17 mouse cellular contexts compared by ENCODE assay signal in genomic region chr7:142444171-142444570, GRCm38 (mm10). TPM values are rescaled to one million over a fixed set of nuclear protein-coding genes. Genes with fewer than 3 reads are reported as not detected.
"Had no signal": no experiment of that assay in that cellular context is flagged by ENCODE, and none has a peak within 500 bp of the region (broad histone marks: within the 10 kb centered on the region; RNA-seq: fewer than 3 reads in every experiment).

No protein-coding gene starts in this region.

- H3K27me3 ChIP-seq: limb, embryonic 13.5 days; midbrain, embryonic 12.5 days had no signal

- H3K4me2 ChIP-seq: limb, embryonic 13.5 days; midbrain, embryonic 12.5 days had no signal

- DNase-seq: kidney, adult 9 months; kidney, postnatal 4 days; lung, adult 18-20 months; lung, postnatal 4 days; right cerebral cortex, adult 18-20 months; right cerebral cortex, postnatal 25 days; thymus, postnatal 25 days had no signal

- H3K36me3 ChIP-seq: limb, embryonic 13.5 days; midbrain, embryonic 12.5 days had no signal

- H3K4me3 ChIP-seq: layer of hippocampus, adult 2 months; limb, embryonic 13.5 days; midbrain, embryonic 12.5 days had no signal

RNA-seq across cellular contexts. Expression of gene Tnni2, which starts 2.6 kb away (rescaled TPM):
- total RNA-seq: layer of hippocampus, adult 2 months; layer of hippocampus, postnatal 10 days had no signal
- polyA plus RNA-seq: liver, adult 2 months had no signal

RNA-seq across cellular contexts. Expression of gene Syt8, which starts 9.5 kb away (rescaled TPM):
- total RNA-seq: layer of hippocampus, adult 2 months; layer of hippocampus, postnatal 10 days; left cerebral cortex, postnatal 36 days; liver, adult 2 months; megakaryocyte-erythroid progenitor cell, adult 5-6 weeks had no signal
- polyA plus RNA-seq: liver, adult 2 months; midbrain, embryonic 16.5 days; neural tube, embryonic 14.5 days had no signal

RNA-seq across cellular contexts. Expression of gene Tnnt3, which starts 54.5 kb away (rescaled TPM):
- total RNA-seq: layer of hippocampus, adult 2 months; left cerebral cortex, postnatal 36 days; megakaryocyte-erythroid progenitor cell, adult 5-6 weeks had no signal
- polyA plus RNA-seq: liver, adult 2 months; small intestine, adult 2 months had no signal
